Mouse (Mus musculus): Measurements from ENCODE around the gene Apom.

The Apom gene

DNA sequence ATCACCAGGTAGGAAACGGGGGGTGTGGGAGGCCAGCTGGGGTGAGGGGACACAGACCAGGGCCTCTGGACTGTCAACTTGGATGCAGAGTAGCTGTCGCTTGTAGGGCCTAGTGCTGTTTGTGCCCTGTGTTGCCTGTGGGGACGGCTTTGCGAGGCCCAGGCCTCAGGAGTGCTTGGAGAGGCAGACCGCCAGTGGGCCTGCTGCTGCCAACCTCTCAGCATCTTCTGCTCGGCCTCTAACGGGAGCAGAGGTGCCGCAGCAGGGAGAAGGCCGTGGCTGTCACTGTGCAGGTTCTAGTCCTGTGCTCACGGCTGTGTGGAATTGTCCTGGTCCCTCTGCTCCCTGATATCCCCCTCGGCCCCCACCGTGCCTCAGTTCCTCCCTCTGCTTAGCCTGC is 35.3 kb downstream of the Apom start:
- DNase-seq (ENCODE audit: low spot score) = no peak

DNA sequence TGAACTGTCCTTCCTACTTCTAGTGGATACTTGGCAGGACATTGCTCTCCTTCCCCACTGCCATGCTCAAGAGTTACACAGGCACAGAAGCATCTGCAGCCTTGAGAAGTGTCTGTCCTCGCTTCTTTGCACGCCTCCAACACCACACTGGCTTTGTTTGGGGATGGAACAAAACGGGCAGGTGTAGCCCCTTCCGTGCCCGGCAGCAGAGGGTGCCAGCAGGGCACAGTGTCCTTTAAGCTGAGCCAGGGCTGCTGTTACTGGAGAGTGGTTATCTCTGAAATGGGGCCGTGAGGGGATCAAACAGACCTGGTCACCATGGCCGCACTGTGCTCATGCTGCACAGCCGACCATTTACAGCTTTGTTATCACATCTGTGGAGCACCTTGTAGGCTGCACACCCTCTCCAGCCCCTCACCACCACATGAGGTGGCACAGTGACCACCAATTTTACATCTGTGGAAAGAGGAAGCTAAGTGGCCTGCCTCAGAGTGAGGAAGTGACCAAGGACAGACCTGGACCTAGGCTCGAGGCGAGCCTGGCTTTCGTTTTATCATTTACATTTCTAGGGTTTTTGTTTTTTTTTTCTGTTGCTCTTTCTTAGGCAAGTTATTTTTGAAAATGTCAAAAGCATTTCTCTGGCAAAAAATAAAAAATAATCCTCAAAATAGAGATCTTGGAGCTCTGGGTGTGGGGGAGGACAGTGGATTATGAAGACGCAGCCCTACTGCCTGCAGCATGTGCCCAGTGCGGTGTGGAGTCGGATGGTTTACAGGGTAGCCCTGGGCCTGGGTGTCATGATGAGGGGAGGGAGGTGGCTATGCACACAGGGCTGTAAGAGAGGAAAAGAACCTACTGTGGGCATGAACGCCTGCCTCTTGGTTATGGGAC is 37.1 kb downstream of the Apom start:
- DNase-seq (ENCODE audit: low spot score) = no peak

DNA sequence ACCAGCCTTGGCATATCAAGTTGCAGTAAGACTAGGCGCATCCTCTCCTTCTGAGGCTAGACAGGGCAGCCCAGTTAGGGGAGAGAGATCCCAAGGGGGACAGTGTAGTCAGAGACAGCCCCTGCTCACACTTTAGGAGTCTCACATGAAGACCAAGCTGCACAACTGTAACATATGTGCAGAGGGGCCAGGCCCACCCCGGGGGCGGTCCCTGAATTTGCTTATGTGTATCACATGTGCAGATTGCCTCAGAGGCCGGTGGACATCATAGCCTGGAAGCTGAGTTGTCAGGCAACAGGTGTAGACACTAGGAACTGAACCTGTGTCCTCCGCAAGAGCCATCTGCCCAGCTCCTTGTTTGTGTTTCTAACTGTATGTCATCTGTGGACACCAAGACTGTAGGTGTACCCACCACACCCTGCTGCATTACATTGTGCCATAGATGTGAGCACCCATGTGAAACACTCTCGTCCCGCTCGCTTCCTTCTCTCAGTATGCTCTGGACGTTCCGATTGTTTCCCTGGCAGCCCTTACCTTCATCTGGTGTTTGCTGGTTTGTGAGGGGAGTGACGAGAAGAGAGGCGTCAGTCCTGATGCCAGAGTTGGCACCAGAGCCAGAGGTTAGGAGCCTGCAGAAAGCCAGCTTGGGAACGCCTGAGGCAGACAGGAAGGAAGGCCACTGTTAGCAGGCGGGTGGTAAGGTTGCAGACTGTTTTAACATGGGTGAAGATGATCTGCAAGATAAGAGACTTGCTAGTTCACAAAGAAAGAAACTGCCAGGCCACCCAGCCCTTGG is 39.2 kb downstream of the Apom start:
- no peak for DNase-seq (ENCODE audit: low spot score)

DNA sequence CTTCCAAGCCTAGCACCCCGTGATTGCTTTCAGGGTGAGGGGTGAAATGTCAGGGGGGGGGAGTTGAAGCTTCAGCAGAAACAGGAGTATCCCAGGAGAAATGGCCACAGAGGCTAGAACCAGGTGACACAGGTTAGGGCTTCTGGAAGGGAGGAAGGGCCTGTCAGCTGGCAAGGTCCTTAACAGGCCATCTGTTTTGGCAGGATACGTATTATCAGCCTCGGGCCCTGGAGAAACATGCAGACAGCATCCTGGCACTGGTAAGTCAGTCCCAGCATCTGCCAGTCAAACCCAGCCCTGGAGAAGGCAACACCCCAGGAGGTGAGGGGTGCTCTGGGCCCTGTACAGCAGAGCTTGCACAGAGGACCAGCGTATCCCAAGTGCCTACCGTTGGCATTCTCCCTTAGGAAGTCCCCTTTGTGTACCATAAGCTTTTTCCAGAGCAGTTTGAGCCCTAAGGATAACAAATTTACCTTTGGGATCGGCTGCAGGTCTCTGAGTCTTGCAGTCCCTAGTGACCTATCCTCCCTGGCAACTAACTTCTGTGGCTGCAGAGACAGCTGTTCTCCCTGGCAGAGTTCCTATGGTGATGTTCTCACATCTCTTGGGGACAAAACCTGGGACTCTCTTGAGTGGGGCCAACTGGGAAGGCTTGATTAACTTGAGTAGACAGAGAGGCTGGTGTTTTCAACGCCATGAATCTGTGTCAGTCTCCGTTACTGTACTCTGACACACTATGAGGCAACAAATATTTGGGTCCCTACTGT is 41.5 kb downstream of the Apom start:
- no peak for DNase-seq (ENCODE audit: low spot score)

DNA sequence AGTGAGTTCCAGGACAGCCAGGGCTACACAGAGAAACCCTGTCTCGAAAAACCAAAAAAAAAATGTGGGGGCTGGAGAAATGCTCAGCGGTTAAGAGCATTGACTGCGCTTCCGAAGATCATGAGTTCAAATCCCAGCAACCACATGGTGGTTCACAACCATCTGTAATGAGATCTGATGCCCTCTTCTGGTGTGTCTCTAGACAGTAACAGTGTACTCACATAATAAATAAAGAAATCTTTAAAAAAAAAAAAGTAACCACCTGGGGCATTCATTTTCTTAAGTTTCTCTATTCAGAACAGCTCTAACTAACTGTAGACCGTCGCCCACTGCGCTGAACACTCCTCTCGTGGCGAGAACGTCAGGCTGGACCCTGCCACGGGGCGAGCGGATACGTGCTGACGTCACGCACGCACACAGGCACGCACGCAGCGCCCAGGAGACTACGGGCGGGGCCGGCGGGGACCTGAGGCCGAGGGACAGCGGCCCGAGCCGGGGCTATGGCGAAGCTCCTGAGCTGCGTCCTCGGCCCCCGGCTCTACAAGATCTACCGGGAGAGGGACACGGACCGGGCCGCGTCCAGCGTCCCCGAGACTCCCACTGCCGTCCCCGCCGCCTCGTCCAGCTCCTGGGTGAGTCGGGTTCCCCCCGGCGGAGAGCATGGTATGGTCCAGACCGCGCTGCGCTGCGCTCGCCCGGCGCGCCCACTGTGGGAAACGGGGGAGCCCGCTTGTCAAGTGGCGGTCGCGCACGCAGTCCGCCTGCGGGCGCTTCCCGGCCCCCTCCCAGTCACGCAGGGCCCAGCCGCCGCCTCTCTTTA is 42.8 kb downstream of the Apom start, which contains the start of gene Abhd16a:
Gene Abhd16a (plus strand): TSS at position 439 of the 820 bp plus-strand sequence.
- DNase-seq (ENCODE audit: low spot score) = peak; percentile 98

DNA sequence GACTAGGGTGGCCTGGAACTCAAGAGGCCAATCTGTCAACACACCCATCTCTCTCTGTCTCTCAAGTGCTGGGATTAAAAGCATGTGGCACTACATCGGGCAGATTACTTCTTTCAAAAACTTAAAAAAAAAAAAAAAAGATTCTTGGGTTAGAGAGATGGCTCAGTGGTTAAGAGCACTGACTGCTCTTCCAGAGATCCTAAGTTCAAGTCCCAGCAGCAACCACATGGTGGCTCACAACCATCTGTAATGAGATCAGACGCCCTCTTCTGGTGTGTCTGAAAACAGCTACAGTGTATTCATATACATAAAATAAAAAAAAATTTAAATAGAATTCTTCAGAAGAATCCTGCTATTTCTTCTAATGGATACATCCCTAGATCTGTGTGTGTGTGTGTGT is 43.7 kb downstream of the Apom start:
- no peak for DNase-seq (ENCODE audit: low spot score)

DNA sequence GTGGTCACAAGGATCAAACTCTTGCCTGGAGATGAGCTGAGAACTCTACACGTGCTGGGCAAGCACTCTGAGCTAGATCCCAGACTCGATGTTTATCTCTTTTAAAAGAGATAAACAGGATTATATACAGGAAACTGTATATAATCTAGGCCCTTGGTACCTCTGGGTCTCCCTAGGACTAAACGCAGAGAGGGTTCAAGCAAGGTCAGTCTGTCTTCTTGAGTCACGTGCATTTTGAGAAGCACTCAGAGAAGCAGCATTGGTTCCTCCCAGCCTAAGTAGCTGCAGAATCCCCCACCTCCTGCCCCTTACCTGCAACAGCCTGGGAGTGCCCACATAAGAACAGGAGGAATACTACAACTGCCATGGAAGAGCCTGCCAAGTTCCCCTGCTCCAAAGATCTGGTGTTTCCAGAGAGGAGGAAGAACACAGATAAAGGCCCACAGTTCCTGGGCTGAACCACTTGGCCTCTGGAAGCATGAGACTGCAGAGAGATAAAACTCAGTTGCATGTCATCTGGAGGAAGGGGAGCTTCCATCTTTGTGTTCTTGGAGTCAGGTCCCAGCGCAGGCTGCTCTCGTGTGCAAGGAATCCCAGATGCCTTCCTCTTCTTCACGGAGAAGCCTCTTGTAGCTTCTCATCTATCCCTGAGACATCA is 46.5 kb downstream of the Apom start, which contains the start of gene Ly6g6f:
Gene Ly6g6f (minus strand): TSS at position 403 of the 658 bp plus-strand sequence.
- DNase-seq (ENCODE audit: low spot score) = no peak

DNA sequence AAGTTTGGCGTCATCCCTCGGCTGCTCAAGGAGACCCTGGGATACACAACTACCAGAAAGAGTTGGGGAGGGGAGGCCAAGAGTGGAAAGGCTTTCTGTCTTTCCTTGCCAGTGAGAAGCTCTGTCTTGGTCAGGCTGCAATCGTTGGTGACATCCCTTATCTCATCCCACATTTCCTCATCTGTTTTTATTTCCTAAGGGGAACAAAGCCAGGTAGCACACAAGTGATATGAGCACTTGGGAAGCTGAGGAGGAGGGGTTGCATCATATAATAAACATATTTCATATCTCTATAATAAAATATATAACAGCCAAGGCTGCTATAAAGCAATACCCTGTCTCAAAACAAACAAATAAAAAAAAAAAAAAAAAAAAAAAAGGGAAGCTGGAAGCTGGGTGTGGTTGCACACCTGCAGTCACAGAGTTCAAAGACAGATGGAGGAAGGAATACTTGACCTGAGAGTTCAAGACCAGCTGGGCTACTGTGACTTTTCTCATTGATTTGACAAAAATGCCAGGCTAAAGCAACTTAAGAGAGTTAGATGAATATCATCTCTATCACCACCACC is 47.8 kb downstream of the Apom start:
- no peak for DNase-seq (ENCODE audit: low spot score)

DNA sequence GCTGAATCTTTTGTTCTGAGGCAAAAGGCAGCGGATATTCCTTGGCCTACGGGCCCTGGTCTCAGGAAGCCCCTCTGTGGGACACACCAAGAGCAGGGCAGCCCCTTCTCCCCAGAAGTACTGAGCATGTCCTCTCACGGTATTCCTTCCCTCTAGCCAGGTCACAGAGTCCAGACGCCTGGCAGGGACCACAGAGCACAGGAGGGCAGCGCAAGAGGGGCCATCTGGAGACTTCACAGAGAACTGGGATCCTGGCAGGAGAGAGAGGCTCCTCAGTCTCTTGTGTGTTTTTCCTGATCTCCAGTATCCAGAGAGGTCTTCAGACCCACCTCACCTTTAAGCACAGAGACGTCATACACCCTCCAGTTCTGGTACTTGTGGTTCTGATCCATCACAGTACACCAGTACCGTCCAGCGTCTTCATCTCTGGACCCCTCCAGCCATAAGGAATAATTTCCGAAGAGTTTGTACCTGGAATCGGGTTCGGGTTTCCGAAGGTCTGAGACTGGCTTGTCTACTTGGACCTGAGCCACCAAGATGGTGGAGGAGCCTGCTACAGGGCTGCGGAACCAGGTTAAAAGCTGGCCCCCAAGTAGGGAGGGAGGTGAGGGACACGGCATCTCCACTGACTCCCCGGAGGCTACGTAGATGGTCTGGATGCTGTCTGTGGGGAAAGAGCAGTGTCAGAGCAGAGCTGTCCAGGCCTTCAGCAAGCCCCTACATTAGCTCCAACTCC is 48.8 kb downstream of the Apom start:
- no peak for DNase-seq (ENCODE audit: low spot score)

DNA sequence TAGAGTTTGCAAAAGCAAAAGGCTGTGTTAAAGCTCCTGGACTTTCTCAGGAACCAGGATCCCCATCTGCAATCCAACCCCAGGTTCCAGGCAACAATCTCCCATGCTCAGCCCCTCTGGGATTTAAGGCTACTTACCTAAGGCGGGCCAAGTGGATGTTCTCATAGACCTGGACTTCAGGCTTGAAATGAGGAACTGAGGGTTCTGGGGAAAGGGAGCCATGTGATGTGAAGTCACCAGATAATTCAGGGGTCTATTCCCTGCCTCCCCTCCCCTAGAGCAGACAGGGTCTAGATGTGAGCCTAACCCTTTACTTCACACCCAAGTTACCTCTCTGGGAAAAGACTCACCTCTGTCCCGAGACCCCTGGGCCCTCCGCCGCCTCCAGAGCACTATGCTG is 51.1 kb downstream of the Apom start:
- no peak for DNase-seq (ENCODE audit: low spot score)

DNA sequence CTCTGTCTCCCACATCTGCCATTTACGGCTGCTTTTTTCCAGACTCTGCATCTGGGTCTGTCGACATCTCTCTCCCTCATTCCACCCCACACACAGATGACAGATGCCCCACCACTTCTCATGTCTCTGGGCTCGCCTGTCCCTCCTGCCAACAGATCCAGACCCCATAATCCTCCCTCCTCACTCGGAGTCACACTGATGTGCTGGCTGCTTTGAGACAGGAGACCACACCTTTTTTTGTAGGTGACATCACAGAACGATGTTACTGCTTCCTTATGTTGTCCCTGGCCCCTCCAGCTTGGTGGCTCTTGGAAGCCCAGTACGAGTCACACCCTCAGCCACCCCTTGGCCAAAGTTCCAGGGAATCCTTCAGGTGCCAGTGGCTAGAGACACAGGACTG is 51.6 kb downstream of the Apom start:
- DNase-seq (ENCODE audit: low spot score) = no peak

DNA sequence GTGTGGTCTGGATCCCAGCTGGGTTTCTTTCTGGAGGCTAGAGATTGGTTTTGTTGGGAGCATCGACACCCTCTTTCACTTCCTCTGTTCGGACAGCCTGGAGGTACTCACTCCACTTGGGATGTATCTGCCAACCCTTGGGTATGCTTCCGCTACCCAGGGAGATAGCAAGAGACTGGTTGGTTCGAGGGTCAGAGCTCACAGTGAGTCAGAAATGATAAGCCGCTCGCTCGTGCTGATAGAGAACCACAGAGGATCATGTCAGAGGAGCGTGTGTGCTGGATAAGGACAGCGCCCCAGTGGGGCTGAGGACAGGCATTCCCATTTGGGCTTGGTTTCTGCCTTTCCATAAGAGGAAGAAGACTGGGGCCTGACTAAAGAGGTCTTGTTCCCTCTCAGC is 52.1 kb downstream of the Apom start:
- no peak for DNase-seq (ENCODE audit: low spot score)
